Mouse (Mus musculus) cerebellum, adult 2 months (tissue): ENCODE measurements around the gene Lrba.

ENCODE experiments used
- CTCF ChIP-seq: fragments of 200-500 bp; IDR thresholded peaks from 2 replicates; pipeline ENCODE4 v1.5.1; 2011; ENCODE audit warnings: low read depth, mild to moderate bottlenecking, control low read depth, low read length, moderate library complexity, borderline replicate concordance; ENCODE audit not compliant: insufficient read depth
- POLR2A ChIP-seq: fragments of 200-500 bp; IDR thresholded peaks from 2 replicates; pipeline ENCODE4 v1.6.1; 2011; ENCODE audit warnings: low read length, control low read depth, borderline replicate concordance; ENCODE audit not compliant: insufficient read depth

GRCm38 (mm10) chr3:86793720-86794191 is 569.3 kb downstream of the Lrba start:
- no peak for TF ChIP-seq CTCF
- TF ChIP-seq POLR2A = no peak
